Mouse (Mus musculus): ENCODE data around the gene Dip2a.
A peak's percentile ranks its signal among the peaks of the same experiment; 100 is the strongest.

The Dip2a gene

GRCm38 (mm10) chr10:76344711-76345539 lies at the start of gene Dip2a:
Gene Dip2a, minus strand, starts transcription at chr10:76345291.
- DNase-seq (ENCODE audit: extremely low read depth, low read depth, low spot score), result no peak

GRCm38 (mm10) chr10:76392596-76392995 lies 47.5 kb upstream of the Dip2a start:
- DNase-seq (ENCODE audit: extremely low read depth, low read depth, low spot score), result no peak

GRCm38 (mm10) chr10:76391786-76392185 lies 46.7 kb upstream of the Dip2a start:
- no peak for DNase-seq (ENCODE audit: extremely low read depth, low read depth, low spot score)

GRCm38 (mm10) chr10:76391166-76391565 lies 46.1 kb upstream of the Dip2a start:
- no peak for DNase-seq (ENCODE audit: extremely low read depth, low read depth, low spot score)

GRCm38 (mm10) chr10:76374981-76375380 lies 29.9 kb upstream of the Dip2a start:
- no peak for DNase-seq (ENCODE audit: extremely low read depth, low read depth, low spot score)

- DNase-seq (ENCODE audit: extremely low read depth, low read depth, low spot score), result no peak
Observed at GRCm38 (mm10) chr10:76371736-76372135, 26.6 kb upstream of the Dip2a start.

GRCm38 (mm10) chr10:76368766-76369165 lies 23.7 kb upstream of the Dip2a start:
- no peak for DNase-seq (ENCODE audit: extremely low read depth, low read depth, low spot score)

- no peak for DNase-seq (ENCODE audit: extremely low read depth, low read depth, low spot score)
Observed at GRCm38 (mm10) chr10:76363233-76363632, 18.1 kb upstream of the Dip2a start.

- DNase-seq (ENCODE audit: extremely low read depth, low read depth, low spot score), result no peak
Observed at GRCm38 (mm10) chr10:76358468-76358867, 13.4 kb upstream of the Dip2a start.

GRCm38 (mm10) chr10:76357286-76357875 lies 12.3 kb upstream of the Dip2a start:
- DNase-seq (ENCODE audit: extremely low read depth, low read depth, low spot score), result no peak

- DNase-seq (ENCODE audit: extremely low read depth, low read depth, low spot score), result no peak
Observed at GRCm38 (mm10) chr10:76354974-76355373, 9.9 kb upstream of the Dip2a start.

GRCm38 (mm10) chr10:76353986-76354385 lies 8.9 kb upstream of the Dip2a start:
- no peak for DNase-seq (ENCODE audit: extremely low read depth, low read depth, low spot score)

GRCm38 (mm10) chr10:76351953-76352352 lies 6.9 kb upstream of the Dip2a start:
- DNase-seq (ENCODE audit: extremely low read depth, low read depth, low spot score), result no peak

GRCm38 (mm10) chr10:76346589-76346988 lies 1.5 kb upstream of the Dip2a start:
- no peak for DNase-seq (ENCODE audit: extremely low read depth, low read depth, low spot score)

GRCm38 (mm10) chr10:76346043-76346491 lies 976 bp upstream of the Dip2a start:
- DNase-seq (ENCODE audit: extremely low read depth, low read depth, low spot score), result no peak

- DNase-seq (ENCODE audit: extremely low read depth, low read depth, low spot score), result peak; percentile 57
Observed at GRCm38 (mm10) chr10:76345540-76345902, 430 bp upstream of the Dip2a start.

GRCm38 (mm10) chr10:76334350-76334749 lies 10.7 kb downstream of the Dip2a start:
- DNase-seq (ENCODE audit: extremely low read depth, low read depth, low spot score), result no peak

- no peak for DNase-seq (ENCODE audit: extremely low read depth, low read depth, low spot score)
Observed at GRCm38 (mm10) chr10:76332040-76332439, 13.1 kb downstream of the Dip2a start.

GRCm38 (mm10) chr10:76329093-76329492 lies 16.0 kb downstream of the Dip2a start:
- DNase-seq (ENCODE audit: extremely low read depth, low read depth, low spot score), result no peak

GRCm38 (mm10) chr10:76328574-76328973 lies 16.5 kb downstream of the Dip2a start:
- DNase-seq (ENCODE audit: extremely low read depth, low read depth, low spot score), result no peak

- DNase-seq (ENCODE audit: extremely low read depth, low read depth, low spot score), result no peak
Observed at GRCm38 (mm10) chr10:76326304-76327006, 18.6 kb downstream of the Dip2a start.

GRCm38 (mm10) chr10:76317623-76318022 lies 27.5 kb downstream of the Dip2a start:
- DNase-seq (ENCODE audit: extremely low read depth, low read depth, low spot score), result no peak
